Comparison of ENCODE assay signal across 8 mouse cellular contexts in genomic region chr5:122372192-122372769, GRCm38 (mm10). TPM values are rescaled to one million over a fixed set of nuclear protein-coding genes. Genes with fewer than 3 reads are reported as not detected.
DNase-seq lines count a peak whose midpoint lies in the region; ATAC-seq and TF ChIP-seq lines count a peak whose summit lies in the region.

Gene Fam216a, minus strand, starts transcription at chr5:122372364.

- H3K27me3 ChIP-seq in hindbrain, embryonic 10.5 days (ENCODE audit: insufficient read depth, poor library complexity, severe bottlenecking): no peaks in the 10 kb centered on the region
- no peaks in the 10 kb centered on the region for H3K27me3 ChIP-seq in lung, postnatal 0 days (replicated peaks; ENCODE audit: insufficient read depth, low read length)

- H3K27ac ChIP-seq in hindbrain, embryonic 10.5 days: peak within 1 kb of the TSS; percentile 97
- H3K27ac ChIP-seq in lung, postnatal 0 days (ENCODE audit: low read length): peak within 1 kb of the TSS; percentile 87

- H3K36me3 ChIP-seq in hindbrain, embryonic 10.5 days: peaks cover 65% of the 10 kb centered on the region
- 0 out of 2 replicates have a peak, but pooled peaks cover 9% of the 10 kb centered on the region for H3K36me3 ChIP-seq in lung, postnatal 0 days (ENCODE audit: insufficient read depth, low read length)

- H3K9me3 ChIP-seq in hindbrain, embryonic 10.5 days: no peaks in the 10 kb centered on the region
- no peaks in the 10 kb centered on the region for H3K9me3 ChIP-seq in lung, postnatal 0 days (ENCODE audit: low read length)

- TF ChIP-seq CTCF in lung, postnatal 0 days (IDR thresholded peaks at IDR 0.05): no peak

- peak within 1 kb of the TSS; percentile 89 for H3K4me3 ChIP-seq in hindbrain, embryonic 10.5 days
- peak within 1 kb of the TSS; percentile 72 for H3K4me3 ChIP-seq in lung, postnatal 0 days (ENCODE audit: low read depth, low read length)

- ATAC-seq in frontal cortex, adult (ENCODE audit: low TSS enrichment): peak; percentile 93
- peak; percentile 96 for ATAC-seq in lung, postnatal 0 days

- H3K4me2 ChIP-seq in lung, postnatal 0 days (replicated peaks; ENCODE audit: low read depth, low read length): peak within 1 kb of the TSS; percentile 78

- peaks cover 27% of the 10 kb centered on the region for H3K4me1 ChIP-seq in hindbrain, embryonic 10.5 days (replicated peaks)
- H3K4me1 ChIP-seq in lung, postnatal 0 days (ENCODE audit: insufficient read depth, low read depth, low read length): 0 out of 2 replicates have a peak, but pooled peaks cover 2% of the 10 kb centered on the region

- no peak for TF ChIP-seq EP300 in lung, postnatal 0 days (IDR thresholded peaks at IDR 0.05)

- DNase-seq in MN1 (ENCODE audit: low spot score): peak; percentile 99
- DNase-seq in cerebellum, adult 9-10 months: peak; percentile 99
- DNase-seq in hindbrain, embryonic 10.5 days (ENCODE audit: low spot score): peak; percentile 100
- DNase-seq in layer of hippocampus, adult 9-11 months: peak; percentile 99
- DNase-seq in lung, postnatal 0 days (ENCODE audit: low spot score): peak; percentile 99
- DNase-seq in ovary, postnatal 14 days (ENCODE audit: low spot score): peak; percentile 97
- DNase-seq in thymus, postnatal 14 days: peak; percentile 99

- peak within 1 kb of the TSS; percentile 52 for H3K9ac ChIP-seq in lung, postnatal 0 days (replicated peaks; ENCODE audit: low read depth)

- under 1% methylated on average over 53 of the region's 53 CpGs for WGBS in hindbrain, embryonic 10.5 days
- WGBS in lung, postnatal 0 days: under 1% methylated on average over 53 of the region's 53 CpGs

RNA-seq across cellular contexts. Expression of gene Fam216a, which starts in this region (rescaled TPM):
- polyA plus RNA-seq in hindbrain, embryonic 10.5 days (2016; fragmentation: Nextera tagmentation; extraction: Ambion mirVana): 90.4 and 109 TPM in 2 replicates
- 41.0 and 42.1 TPM in 2 replicates for polyA plus RNA-seq in lung, postnatal 0 days (2015; fragmentation: Nextera tagmentation; extraction: Ambion mirVana)

Comparison
In these comparisons a context has a peak if more than half of its experiments do, and no peak if none do; other contexts are left out.
1. Peak in every context shown above with its lines: DNase-seq, ATAC-seq, H3K4me3 ChIP-seq and H3K27ac ChIP-seq.